Mouse (Mus musculus): ENCODE data around the gene Ptpn14. TPM values are rescaled to one million over a fixed set of nuclear protein-coding genes. Genes with fewer than 3 reads are reported as not detected.
"Not testable (repeated sequence)": the region's sequence is repeated elsewhere in the genome, so short reads cannot be mapped to it uniquely, and the experiment has no call there.

The Ptpn14 gene
- polyA plus RNA-seq (2015; fragmentation: Nextera tagmentation; extraction: Ambion mirVana), result 8.0 and 9.6 TPM in 2 replicates

DNA sequence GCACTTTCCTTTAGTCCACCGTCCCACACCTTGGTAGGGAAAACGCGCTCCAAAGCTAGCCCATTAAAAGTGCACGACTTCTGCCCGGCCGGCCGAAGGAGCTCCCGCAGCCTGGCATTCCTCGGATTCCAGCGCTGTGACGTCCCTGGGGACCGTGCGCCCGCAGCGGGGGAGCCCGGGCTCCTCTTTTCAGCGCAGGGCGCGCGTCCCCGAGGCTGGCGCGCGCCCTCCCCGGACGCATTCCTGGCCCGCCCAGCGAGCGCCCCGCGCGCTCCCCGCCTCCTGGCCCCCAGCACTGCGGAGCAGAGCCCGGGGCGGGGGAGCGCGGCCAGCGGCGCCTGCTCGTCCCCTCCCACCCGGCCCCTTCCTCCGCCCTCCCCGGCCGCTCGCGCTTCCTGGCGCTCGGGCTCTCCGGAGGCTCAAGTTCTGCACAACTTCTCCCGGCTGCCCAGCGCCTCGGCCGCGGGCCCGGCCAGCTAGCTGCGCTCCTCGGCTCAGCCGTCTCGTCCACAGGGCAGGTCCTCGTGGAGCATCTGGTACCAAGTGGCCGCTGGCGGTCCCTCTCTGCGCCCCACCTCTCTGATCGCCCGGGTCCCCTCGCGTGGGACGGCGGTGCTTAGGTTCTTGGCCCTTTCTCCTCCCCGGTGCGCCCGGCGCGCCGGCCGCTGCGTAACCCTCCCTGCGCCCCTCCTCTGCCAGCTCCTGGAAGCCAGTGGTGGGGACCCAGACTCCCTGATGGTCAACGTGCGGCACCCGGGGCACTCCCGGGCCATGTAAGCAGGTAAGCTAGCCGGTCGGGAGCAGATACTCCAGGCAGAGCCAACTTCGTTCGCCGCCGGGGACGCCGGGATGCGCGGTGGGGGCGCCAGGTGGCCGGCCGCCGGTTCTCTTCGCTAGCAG lies at the start of gene Ptpn14:
Gene Ptpn14 (plus strand): TSS at position 385 of the 900 bp plus-strand sequence.
- peak within 1 kb of the TSS; percentile 95 for H3K4me3 ChIP-seq (ENCODE audit: low read length)
- no peaks in the 10 kb centered on the region for H3K36me3 ChIP-seq (ENCODE audit: control insufficient read depth, insufficient read depth)
- peak within 1 kb of the TSS; percentile 93 for H3K4me2 ChIP-seq (ENCODE audit: low read depth, low read length)
- H3K4me1 ChIP-seq (ENCODE audit: control insufficient read depth, insufficient read depth, low read length), result peaks cover 39% of the 10 kb centered on the region
- ATAC-seq (replicated peaks; ENCODE audit: extremely low read depth, insufficient read depth, low FRiP score), result peak; percentile 95
- WGBS, result under 1% methylated on average over 89 of the region's 98 CpGs
- peaks cover 4% of the 10 kb centered on the region; the same call in 1 of the 2 replicates for H3K9me3 ChIP-seq (replicated peaks; ENCODE audit: control insufficient read depth, low read length)
- peak within 1 kb of the TSS; percentile 98 for H3K27ac ChIP-seq (ENCODE audit: low read length)
- peak within 1 kb of the TSS; percentile 95 for H3K9ac ChIP-seq (ENCODE audit: low read length)
- no peaks in the 10 kb centered on the region for H3K27me3 ChIP-seq (ENCODE audit: control insufficient read depth, insufficient read depth, low read length)

- WGBS, result 78% methylated on average over 3 of the region's 3 CpGs
- Histone ChIP-seq H3K9me3 (replicated peaks; ENCODE audit: control insufficient read depth, low read length) (no peaks in the 10 kb centered on the region), H3K27me3 (ENCODE audit: control insufficient read depth, insufficient read depth, low read length) (no peaks in the 10 kb centered on the region), H3K4me2 (ENCODE audit: low read depth, low read length) (no peak overlapping the region), H3K36me3 (ENCODE audit: control insufficient read depth, insufficient read depth) (peaks cover 57% of the 10 kb centered on the region), H3K27ac (ENCODE audit: low read length) (no peak overlapping the region), H3K4me3 (ENCODE audit: low read length) (no peak overlapping the region), H3K9ac (ENCODE audit: low read length) (no peak overlapping the region), H3K4me1 (ENCODE audit: control insufficient read depth, insufficient read depth, low read length) (no peaks in the 10 kb centered on the region)
- ATAC-seq (replicated peaks; ENCODE audit: extremely low read depth, insufficient read depth, low FRiP score), result no peak
These were observed 48.5 kb upstream of the Ptpn14 start for GRCm38 (mm10) chr1:189679555-189679954.

DNA sequence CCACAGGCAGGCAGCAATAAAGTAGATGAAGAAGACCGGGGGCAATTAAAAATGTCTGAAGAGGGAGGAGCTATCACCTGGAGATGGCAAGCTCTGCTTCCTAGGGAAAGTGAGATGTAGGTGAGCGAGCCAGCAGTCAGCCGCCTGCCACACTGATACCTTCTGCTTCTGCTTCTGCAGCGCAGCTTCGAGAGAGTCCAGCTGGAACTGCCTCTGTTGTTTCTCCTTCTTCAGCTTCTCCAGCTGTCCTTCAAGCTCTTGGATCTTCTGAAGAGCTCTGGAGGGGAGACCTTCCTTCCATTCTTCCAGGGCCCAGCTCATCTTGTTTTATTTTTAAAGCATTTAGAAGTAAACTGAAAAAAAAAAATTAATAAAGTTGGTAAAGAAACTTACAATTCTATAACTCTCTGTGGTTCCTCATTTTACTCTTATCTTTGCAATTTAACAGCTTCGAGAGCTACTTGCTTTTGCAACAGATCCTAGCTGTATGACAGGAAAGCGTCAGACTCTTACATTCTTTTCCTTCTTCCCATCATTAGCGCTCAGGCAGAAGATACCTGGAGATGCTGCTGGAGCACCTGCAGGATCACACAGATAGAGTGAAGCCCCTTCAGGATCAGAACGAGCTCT lies 43.2 kb upstream of the Ptpn14 start:
- Histone ChIP-seq H3K27ac (ENCODE audit: low read length) (no peak overlapping the region), H3K9ac (ENCODE audit: low read length) (no peak overlapping the region), H3K36me3 (ENCODE audit: control insufficient read depth, insufficient read depth) (peaks cover 41% of the 10 kb centered on the region), H3K27me3 (ENCODE audit: control insufficient read depth, insufficient read depth, low read length) (no peaks in the 10 kb centered on the region), H3K4me2 (ENCODE audit: low read depth, low read length) (no peak overlapping the region), H3K4me1 (ENCODE audit: control insufficient read depth, insufficient read depth, low read length) (peaks cover 28% of the 10 kb centered on the region), H3K4me3 (ENCODE audit: low read length) (no peak overlapping the region), H3K9me3 (replicated peaks; ENCODE audit: control insufficient read depth, low read length) (no peaks in the 10 kb centered on the region)
- ATAC-seq (replicated peaks; ENCODE audit: extremely low read depth, insufficient read depth, low FRiP score), result no peak
- WGBS, result 85% methylated on average over 9 of the region's 9 CpGs

GRCm38 (mm10) chr1:189686025-189686424 lies 42.0 kb upstream of the Ptpn14 start:
- H3K9me3 ChIP-seq (replicated peaks; ENCODE audit: control insufficient read depth, low read length), result no peaks in the 10 kb centered on the region
- peaks cover 29% of the 10 kb centered on the region for H3K4me1 ChIP-seq (ENCODE audit: control insufficient read depth, insufficient read depth, low read length)
- WGBS, result 68% methylated on average over 6 of the region's 6 CpGs
- H3K9ac ChIP-seq (ENCODE audit: low read length), result 0 out of 2 replicates have a peak overlapping the region, but pooled peaks have one; percentile 12
- peak overlapping the region; percentile 42 for H3K4me3 ChIP-seq (ENCODE audit: low read length)
- ATAC-seq (replicated peaks; ENCODE audit: extremely low read depth, insufficient read depth, low FRiP score), result no peak
- H3K36me3 ChIP-seq (ENCODE audit: control insufficient read depth, insufficient read depth), result peaks cover 31% of the 10 kb centered on the region
- no peak overlapping the region for H3K27ac ChIP-seq (ENCODE audit: low read length)
- peak overlapping the region; percentile 80 for H3K4me2 ChIP-seq (ENCODE audit: low read depth, low read length)
- no peaks in the 10 kb centered on the region for H3K27me3 ChIP-seq (ENCODE audit: control insufficient read depth, insufficient read depth, low read length)

DNA sequence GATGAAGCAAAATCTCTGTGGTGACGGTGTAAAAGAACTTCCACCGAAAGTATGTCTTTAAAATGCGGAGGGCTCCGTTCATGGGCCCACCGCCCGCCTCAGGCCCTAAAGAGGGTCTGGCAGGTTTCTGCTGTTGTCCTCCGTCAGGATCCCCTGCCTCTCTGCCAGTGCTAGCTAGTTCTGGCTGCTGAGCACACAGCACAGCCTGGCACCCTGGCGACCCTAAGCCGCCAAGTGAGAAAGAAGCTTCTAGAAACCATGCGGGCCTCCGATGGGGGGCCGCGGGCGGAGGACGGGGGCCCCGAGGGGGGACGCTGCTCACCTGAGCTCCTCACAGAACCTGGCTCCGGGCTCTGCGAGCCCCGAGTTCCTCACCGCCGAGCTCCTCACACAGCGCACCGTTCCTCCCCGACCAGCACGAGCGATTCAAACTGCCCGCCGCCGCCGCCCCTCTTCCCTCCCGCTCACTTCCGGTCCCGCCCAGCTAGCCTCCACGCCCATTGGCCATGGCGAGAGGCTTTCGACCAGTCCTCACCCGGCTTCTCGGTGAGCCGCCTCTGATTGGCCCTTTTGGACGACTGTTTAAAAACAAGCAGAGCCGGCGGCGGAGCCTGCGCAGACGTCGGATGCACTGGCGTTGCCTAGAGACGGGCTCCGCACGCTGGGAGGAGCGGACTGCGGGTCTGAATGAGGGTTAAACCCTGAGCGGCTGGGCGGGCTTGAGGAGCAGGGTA lies 40.2 kb upstream of the Ptpn14 start, which contains the start of gene Cenpf:
Gene Cenpf (minus strand): TSS at position 433 of the 734 bp plus-strand sequence.
- peak; percentile 99 for ATAC-seq (replicated peaks; ENCODE audit: extremely low read depth, insufficient read depth, low FRiP score)
- under 1% methylated on average over 55 of the region's 55 CpGs for WGBS
- Histone ChIP-seq H3K4me3 (ENCODE audit: low read length) (peak within 1 kb of the TSS; percentile 75), H3K9ac (ENCODE audit: low read length) (peak within 1 kb of the TSS; percentile 81), H3K4me2 (ENCODE audit: low read depth, low read length) (peak within 1 kb of the TSS; percentile 80), H3K27me3 (ENCODE audit: control insufficient read depth, insufficient read depth, low read length) (no peaks in the 10 kb centered on the region), H3K4me1 (ENCODE audit: control insufficient read depth, insufficient read depth, low read length) (peaks cover 29% of the 10 kb centered on the region), H3K36me3 (ENCODE audit: control insufficient read depth, insufficient read depth) (peaks cover 20% of the 10 kb centered on the region), H3K27ac (ENCODE audit: low read length) (peak within 1 kb of the TSS; percentile 83), H3K9me3 (replicated peaks; ENCODE audit: control insufficient read depth, low read length) (no peaks in the 10 kb centered on the region)

DNA sequence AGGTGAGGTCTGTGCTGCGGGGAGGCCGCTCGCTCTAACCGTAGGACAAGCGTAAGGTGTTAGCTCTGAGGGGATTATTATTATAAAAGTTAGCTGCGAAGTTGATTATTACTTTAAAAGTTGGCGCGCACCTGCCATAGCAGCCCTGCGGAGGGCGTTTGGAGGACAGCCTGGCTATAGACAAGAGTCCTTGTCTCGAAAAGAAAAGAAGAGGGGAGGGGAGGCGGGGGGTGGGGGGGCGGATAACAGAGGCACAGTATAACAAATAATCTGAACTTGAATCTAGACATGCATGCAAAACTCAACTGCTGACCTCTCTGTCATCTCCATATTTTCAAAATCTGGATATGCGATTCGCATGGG lies 39.7 kb upstream of the Ptpn14 start:
- ATAC-seq (replicated peaks; ENCODE audit: extremely low read depth, insufficient read depth, low FRiP score), result peak; percentile 16; the same call in 1 of the 2 replicates
- peak overlapping the region; percentile 83 for H3K27ac ChIP-seq (ENCODE audit: low read length)

DNA sequence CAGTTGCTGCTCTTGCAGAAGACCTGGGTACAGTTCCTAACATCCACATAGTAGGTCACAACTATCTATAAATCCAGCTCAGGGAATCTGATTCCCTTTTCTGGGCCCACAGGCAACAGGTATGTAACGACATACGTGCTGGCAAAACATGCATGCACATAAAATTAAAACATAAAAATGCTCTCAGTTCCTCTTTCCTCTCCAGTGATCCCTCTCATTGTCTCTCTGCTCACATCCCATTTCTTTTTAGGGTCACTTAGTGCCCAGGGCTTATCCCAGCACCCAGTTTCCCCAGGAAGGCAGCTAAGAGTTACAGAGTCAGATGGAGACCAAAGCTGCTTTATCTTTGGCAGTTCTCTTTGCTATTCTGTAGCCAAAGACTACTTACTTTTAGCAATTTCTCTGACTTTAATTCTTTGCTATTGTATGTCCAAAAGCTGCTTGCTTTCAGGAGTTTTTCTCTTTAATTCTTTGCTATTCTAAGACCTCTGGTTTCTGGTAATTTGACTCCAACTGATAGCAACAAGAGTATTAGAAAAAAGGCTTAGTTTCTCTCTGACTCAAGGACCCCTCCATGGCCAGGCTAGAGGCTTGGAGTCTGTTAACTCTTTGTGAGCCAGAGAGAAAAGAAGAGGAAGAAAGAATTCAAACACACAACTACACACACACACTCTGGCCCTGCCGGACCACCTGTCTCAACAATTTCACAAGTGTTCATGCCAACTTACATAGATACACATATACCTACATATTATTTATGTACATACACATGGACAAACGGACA lies 38.8 kb upstream of the Ptpn14 start:
- WGBS, result 29% methylated on average over 4 of the region's 4 CpGs
- no peaks in the 10 kb centered on the region for H3K27me3 ChIP-seq (ENCODE audit: control insufficient read depth, insufficient read depth, low read length)
- peaks cover 29% of the 10 kb centered on the region for H3K4me1 ChIP-seq (ENCODE audit: control insufficient read depth, insufficient read depth, low read length)
- ATAC-seq (replicated peaks; ENCODE audit: extremely low read depth, insufficient read depth, low FRiP score), result no peak
- H3K4me2 ChIP-seq (ENCODE audit: low read depth, low read length), result peak overlapping the region; percentile 62
- H3K27ac ChIP-seq (ENCODE audit: low read length), result peak overlapping the region; percentile 83
- H3K4me3 ChIP-seq (ENCODE audit: low read length), result peak overlapping the region; percentile 75
- peak overlapping the region; percentile 69 for H3K9ac ChIP-seq (ENCODE audit: low read length)
- no peaks in the 10 kb centered on the region for H3K9me3 ChIP-seq (replicated peaks; ENCODE audit: control insufficient read depth, low read length)
- H3K36me3 ChIP-seq (ENCODE audit: control insufficient read depth, insufficient read depth), result peaks cover 9% of the 10 kb centered on the region

More for the DNA sequence above, 39.7 kb upstream of the Ptpn14 start:
- no peaks in the 10 kb centered on the region for H3K27me3 ChIP-seq (ENCODE audit: control insufficient read depth, insufficient read depth, low read length)
- peaks cover 29% of the 10 kb centered on the region for H3K4me1 ChIP-seq (ENCODE audit: control insufficient read depth, insufficient read depth, low read length)
- peak overlapping the region; percentile 62 for H3K4me2 ChIP-seq (ENCODE audit: low read depth, low read length)
- H3K4me3 ChIP-seq (ENCODE audit: low read length), result peak overlapping the region; percentile 75
- H3K36me3 ChIP-seq (ENCODE audit: control insufficient read depth, insufficient read depth), result peaks cover 18% of the 10 kb centered on the region
- WGBS, result 1% methylated on average over 15 of the region's 15 CpGs
- peak overlapping the region; percentile 69 for H3K9ac ChIP-seq (ENCODE audit: low read length)
- no peaks in the 10 kb centered on the region for H3K9me3 ChIP-seq (replicated peaks; ENCODE audit: control insufficient read depth, low read length)

GRCm38 (mm10) chr1:189692442-189692841 lies 35.6 kb upstream of the Ptpn14 start:
- peaks cover 25% of the 10 kb centered on the region for H3K4me1 ChIP-seq (ENCODE audit: control insufficient read depth, insufficient read depth, low read length)
- H3K27me3 ChIP-seq (ENCODE audit: control insufficient read depth, insufficient read depth, low read length); H3K4me2 ChIP-seq (ENCODE audit: low read depth, low read length); H3K9me3 ChIP-seq (replicated peaks; ENCODE audit: control insufficient read depth, low read length); ATAC-seq (replicated peaks; ENCODE audit: extremely low read depth, insufficient read depth, low FRiP score); H3K36me3 ChIP-seq (ENCODE audit: control insufficient read depth, insufficient read depth); H3K9ac ChIP-seq (ENCODE audit: low read length); H3K4me3 ChIP-seq (ENCODE audit: low read length); H3K27ac ChIP-seq (ENCODE audit: low read length): not testable (repeated sequence)
- WGBS, result 52% methylated on average over 3 of the region's 3 CpGs
